Mouse (Mus musculus): ENCODE data around the gene Rhoj. TPM values are rescaled to one million over a fixed set of nuclear protein-coding genes. Genes with fewer than 3 reads are reported as not detected.

The Rhoj gene
- polyA plus RNA-seq, 1 experiment from 2014 or later, result 45.5 TPM

DNA sequence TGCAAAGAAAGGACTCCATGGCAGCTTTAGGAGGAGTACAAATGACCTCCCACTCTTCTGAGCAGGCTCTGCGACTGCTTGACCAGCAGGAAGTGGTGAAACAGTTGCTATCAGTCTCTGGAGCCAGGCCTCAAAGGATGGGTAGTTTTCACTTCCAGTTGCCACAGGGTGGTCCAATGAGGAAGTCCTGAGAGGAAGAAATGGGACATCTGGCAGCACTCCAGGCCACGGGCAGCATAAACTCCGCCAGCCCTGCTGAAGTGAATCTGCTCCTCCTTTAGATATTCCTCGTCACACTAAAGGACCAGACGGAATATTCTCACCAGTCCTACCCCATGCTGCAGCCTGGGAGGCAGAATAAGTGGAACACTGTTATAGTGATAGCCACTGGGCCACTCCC, 140.8 kb downstream of the Rhoj start:
- no peak overlapping the region for H3K4me3 ChIP-seq
- no peaks in the 10 kb centered on the region for H3K27me3 ChIP-seq
- no peaks in the 10 kb centered on the region for H3K9me3 ChIP-seq
- H3K4me1 ChIP-seq, result no peaks in the 10 kb centered on the region
- WGBS, result 81% methylated on average over 5 of the region's 5 CpGs
- H3K9ac ChIP-seq, result no peak overlapping the region
- no peak overlapping the region for H3K4me2 ChIP-seq (replicated peaks)
- no peak for ATAC-seq (ENCODE audit: insufficient number of reproducible peaks, insufficient read depth, low FRiP score, low TSS enrichment)
- H3K27ac ChIP-seq, result no peak overlapping the region
- peaks cover 25% of the 10 kb centered on the region for H3K36me3 ChIP-seq

DNA sequence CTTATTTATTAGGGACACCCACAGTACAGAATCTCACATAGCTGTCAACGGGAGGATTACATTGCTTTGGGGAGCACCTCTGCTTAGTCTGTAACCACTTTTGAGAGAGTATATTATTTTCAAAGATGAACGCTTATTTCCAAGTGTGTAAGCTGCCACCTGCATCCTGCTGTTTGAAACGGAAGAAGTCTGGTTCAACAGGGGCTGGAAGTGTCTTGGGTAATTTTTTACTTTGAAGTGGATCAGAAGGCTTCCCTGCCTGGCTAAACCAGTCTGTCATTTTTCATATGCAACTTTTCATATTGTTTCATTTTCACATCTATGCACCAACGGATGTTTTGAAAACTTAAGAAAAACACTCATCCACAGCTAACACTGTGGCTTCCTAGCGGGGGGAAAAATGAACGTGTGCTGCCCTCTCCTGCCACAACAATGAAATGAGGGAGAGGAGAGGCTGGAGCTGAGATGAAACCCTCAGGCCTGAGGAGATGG, 141.4 kb downstream of the Rhoj start:
- H3K4me1 ChIP-seq, result no peaks in the 10 kb centered on the region
- no peaks in the 10 kb centered on the region for H3K27me3 ChIP-seq
- H3K4me3 ChIP-seq, result no peak overlapping the region
- H3K36me3 ChIP-seq, result peaks cover 26% of the 10 kb centered on the region
- ATAC-seq (ENCODE audit: insufficient number of reproducible peaks, insufficient read depth, low FRiP score, low TSS enrichment), result no peak
- no peak overlapping the region for H3K27ac ChIP-seq
- H3K9ac ChIP-seq, result no peak overlapping the region
- WGBS, result 70% methylated on average over 6 of the region's 6 CpGs
- no peaks in the 10 kb centered on the region for H3K9me3 ChIP-seq
- H3K4me2 ChIP-seq (replicated peaks), result no peak overlapping the region

DNA sequence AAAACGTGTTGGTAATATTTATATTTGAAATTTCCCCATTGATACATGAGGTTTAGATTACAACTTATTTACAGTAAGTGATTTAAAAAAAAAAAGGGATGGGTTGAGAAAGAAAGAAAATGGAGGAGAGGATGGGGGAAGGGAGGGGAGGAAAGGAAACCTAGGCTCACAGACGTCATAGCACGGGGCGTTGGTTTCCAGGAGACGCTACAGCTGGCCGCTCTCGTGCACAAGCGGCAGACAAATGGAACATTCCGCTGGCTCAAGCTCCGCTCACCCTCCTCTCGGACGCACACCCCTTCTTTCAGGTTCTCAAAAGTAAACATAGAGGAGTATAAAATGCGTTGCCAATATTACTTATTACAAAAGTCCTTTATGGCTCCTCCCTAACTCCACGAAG, 141.9 kb downstream of the Rhoj start:
- WGBS, result 85% methylated on average over 14 of the region's 14 CpGs
- Histone ChIP-seq H3K27me3 (no peaks in the 10 kb centered on the region), H3K9ac (no peak overlapping the region), H3K36me3 (peaks cover 26% of the 10 kb centered on the region), H3K9me3 (no peaks in the 10 kb centered on the region), H3K4me1 (no peaks in the 10 kb centered on the region), H3K4me3 (no peak overlapping the region), H3K4me2 (replicated peaks) (no peak overlapping the region), H3K27ac (no peak overlapping the region)
- ATAC-seq (ENCODE audit: insufficient number of reproducible peaks, insufficient read depth, low FRiP score, low TSS enrichment), result no peak

DNA sequence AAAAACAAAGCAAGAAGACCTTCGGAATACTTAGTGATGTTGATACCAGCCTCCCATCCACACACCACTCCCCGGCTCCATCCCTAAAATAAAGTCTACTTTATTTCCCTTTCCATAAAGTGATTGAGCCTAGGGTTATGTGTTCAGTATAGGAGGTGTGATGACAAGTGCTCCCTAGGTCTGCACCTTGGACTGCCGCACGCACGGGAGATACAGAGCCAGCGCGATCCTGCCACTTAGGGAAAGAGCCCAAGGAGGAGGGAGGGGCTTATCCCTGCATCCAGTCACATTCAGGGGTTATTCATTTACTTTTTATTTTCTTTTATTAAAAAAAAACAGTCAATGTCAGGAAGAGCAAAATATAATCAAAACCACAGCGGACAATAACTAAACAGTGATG, 142.5 kb downstream of the Rhoj start:
- no peaks in the 10 kb centered on the region for H3K9me3 ChIP-seq
- no peak overlapping the region for H3K4me2 ChIP-seq (replicated peaks)
- no peak overlapping the region for H3K4me3 ChIP-seq
- no peak overlapping the region for H3K27ac ChIP-seq
- no peaks in the 10 kb centered on the region for H3K4me1 ChIP-seq
- 91% methylated on average over 8 of the region's 8 CpGs for WGBS
- peaks cover 26% of the 10 kb centered on the region for H3K36me3 ChIP-seq
- no peak for ATAC-seq (ENCODE audit: insufficient number of reproducible peaks, insufficient read depth, low FRiP score, low TSS enrichment)
- H3K9ac ChIP-seq, result no peak overlapping the region
- H3K27me3 ChIP-seq, result no peaks in the 10 kb centered on the region

Other genes starting within 250 kb of the Rhoj start
- 0.45 and 0.48 TPM in 2 replicates for gene Kcnh5, start 131.0 kb upstream of the Rhoj start, polyA plus RNA-seq (2016; fragmentation: Nextera tagmentation; extraction: Ambion mirVana)
- 0.10 TPM in 1 of 2 replicates, not detected in the other for gene Gphb5, start 108.5 kb downstream of the Rhoj start, polyA plus RNA-seq (2016; fragmentation: Nextera tagmentation; extraction: Ambion mirVana)

Data from embryonic facial prominence, embryonic 12.5 days (tissue).